Mouse (Mus musculus): ENCODE data around the gene Uhrf1bp1l. TPM values are rescaled to one million over a fixed set of nuclear protein-coding genes. Genes with fewer than 3 reads are reported as not detected.

Uhrf1bp1l gene
- total RNA-seq, 2 experiments from 2014 or later: 90.6 to 94.6 TPM

GRCm38 (mm10) chr10:89868836-89869235 lies 124.0 kb downstream of the Uhrf1bp1l start:
- intact Hi-C loops (cut with DNase I): no loop called here
- Histone ChIP-seq H3K27ac (no peak overlapping the region), H3K4me3 (no peak overlapping the region)
- no peak for DNase-seq (ENCODE audit: extremely low spot score in 1 of 2, low spot score in 2 of 2)
- no peak for TF ChIP-seq CTCF (IDR thresholded peaks at IDR 0.05)

Other genes with a start within 250 kb of the Uhrf1bp1l start
- not detected for gene Nr1h4, start 211.4 kb upstream of the Uhrf1bp1l start, total RNA-seq (2021)
- 1 to 10 TPM; 2.4 to 2.8 TPM for gene Slc17a8, start 123.7 kb upstream of the Uhrf1bp1l start, total RNA-seq (2021)
- 10 to 100 TPM; 34.2 to 34.7 TPM for gene Scyl2, start 58.7 kb upstream of the Uhrf1bp1l start, total RNA-seq (2021)
- gene Actr6, start 12.7 kb upstream of the Uhrf1bp1l start, total RNA-seq (2021): 10 to 100 TPM; 21.5 to 23.0 TPM
- 100 to 1,000 TPM; 472 to 474 TPM for gene Anks1b, start 128.5 kb downstream of the Uhrf1bp1l start, total RNA-seq (2021)

Data from left cerebral cortex, adult 2 months (tissue).